24 mouse cellular contexts compared by ENCODE assay signal in the genomic region with DNA sequence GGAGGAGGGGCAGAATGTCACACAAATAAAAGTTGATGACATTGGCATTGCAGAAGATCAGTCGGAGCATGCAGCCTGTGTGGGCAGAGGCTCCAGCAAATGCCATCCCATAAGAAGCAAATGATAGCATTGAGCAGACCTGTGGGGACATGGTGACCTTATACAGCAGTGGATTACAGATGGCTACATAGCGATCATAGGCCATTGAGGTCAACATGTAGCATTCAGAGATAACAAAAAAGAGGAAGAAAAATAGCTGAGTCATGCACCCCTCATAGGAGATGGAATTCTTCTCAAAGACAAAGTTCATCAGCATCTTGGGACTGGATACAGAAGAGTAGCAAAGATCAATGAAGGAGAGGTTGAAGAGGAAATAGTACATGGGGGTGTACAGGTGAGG. TPM values are rescaled to one million over a fixed set of nuclear protein-coding genes. Genes with fewer than 3 reads are reported as not detected.
"Had no signal": no experiment of that assay in that cellular context is flagged by ENCODE, and none has a peak within 500 bp of the region (broad histone marks: within the 10 kb centered on the region; RNA-seq: fewer than 3 reads in every experiment).

No protein-coding gene starts in this region.

- H3K27me3 ChIP-seq: megakaryocyte, embryonic 14.5 days; midbrain, embryonic 13.5 days; midbrain, embryonic 15.5 days; neural tube, embryonic 12.5 days; stomach, embryonic 15.5 days had no signal

- H3K4me1 ChIP-seq: megakaryocyte, embryonic 14.5 days; midbrain, embryonic 13.5 days; midbrain, embryonic 15.5 days; neural tube, embryonic 12.5 days; stomach, embryonic 15.5 days had no signal

- H3K4me2 ChIP-seq: lung, embryonic 14.5 days; midbrain, embryonic 11.5 days; midbrain, embryonic 13.5 days; midbrain, embryonic 15.5 days; neural tube, embryonic 12.5 days; stomach, embryonic 15.5 days had no signal

- H3K9me3 ChIP-seq: megakaryocyte, embryonic 14.5 days; midbrain, embryonic 13.5 days; midbrain, embryonic 15.5 days; neural tube, embryonic 12.5 days; stomach, embryonic 15.5 days had no signal

- H3K27ac ChIP-seq: midbrain, embryonic 13.5 days; midbrain, embryonic 15.5 days; neural tube, embryonic 12.5 days; stomach, embryonic 15.5 days had no signal

- DNase-seq: lung, adult 18-20 months; lung, embryonic 14.5 days; lung, postnatal 10 days; lung, postnatal 4 days; retina, postnatal 1 day; right cerebral cortex, adult 18-20 months; right cerebral cortex, postnatal 25 days; thymus, adult 18-20 months; thymus, postnatal 14 days; thymus, postnatal 36 days had no signal

- H3K36me3 ChIP-seq: midbrain, embryonic 13.5 days; midbrain, embryonic 15.5 days; neural tube, embryonic 12.5 days; stomach, embryonic 15.5 days had no signal

- H3K9ac ChIP-seq: lung, embryonic 14.5 days; midbrain, embryonic 13.5 days; midbrain, embryonic 15.5 days; neural tube, embryonic 12.5 days; stomach, embryonic 15.5 days had no signal

- ATAC-seq: midbrain, embryonic 13.5 days; midbrain, embryonic 15.5 days had no signal

- H3K4me3 ChIP-seq: megakaryocyte, embryonic 14.5 days; midbrain, embryonic 13.5 days; midbrain, embryonic 15.5 days; neural tube, embryonic 12.5 days; stomach, embryonic 15.5 days had no signal

RNA-seq across cellular contexts. Expression of a gene that starts 1.5 kb away (rescaled TPM):
- total RNA-seq: midbrain, postnatal 0 days; monocyte, adult 5-6 weeks; neutrophil, adult 5-6 weeks had no signal
- polyA plus RNA-seq: liver, embryonic 16.5 days; lung, embryonic 14.5 days; lung, embryonic 16.5 days; midbrain, embryonic 11.5 days; midbrain, embryonic 13.5 days; midbrain, embryonic 15.5 days; midbrain, postnatal 0 days; neural tube, embryonic 12.5 days; neural tube, embryonic 14.5 days; spleen, adult 2 months; stomach, embryonic 15.5 days; thymus, postnatal 0 days had no signal

RNA-seq across cellular contexts. Expression of a gene that starts 7.2 kb away (rescaled TPM):
- total RNA-seq: midbrain, postnatal 0 days; monocyte, adult 5-6 weeks; neutrophil, adult 5-6 weeks had no signal
- polyA plus RNA-seq: liver, embryonic 16.5 days; lung, embryonic 14.5 days; lung, embryonic 16.5 days; midbrain, embryonic 11.5 days; midbrain, embryonic 13.5 days; midbrain, embryonic 15.5 days; midbrain, postnatal 0 days; neural tube, embryonic 12.5 days; neural tube, embryonic 14.5 days; spleen, adult 2 months; stomach, embryonic 15.5 days; thymus, postnatal 0 days had no signal

RNA-seq across cellular contexts. Expression of a gene that starts 13.2 kb away (rescaled TPM):
- total RNA-seq: midbrain, postnatal 0 days; monocyte, adult 5-6 weeks; neutrophil, adult 5-6 weeks had no signal
- polyA plus RNA-seq: liver, embryonic 16.5 days; lung, embryonic 14.5 days; lung, embryonic 16.5 days; midbrain, embryonic 11.5 days; midbrain, embryonic 13.5 days; midbrain, embryonic 15.5 days; midbrain, postnatal 0 days; neural tube, embryonic 12.5 days; neural tube, embryonic 14.5 days; spleen, adult 2 months; stomach, embryonic 15.5 days; thymus, postnatal 0 days had no signal

RNA-seq across cellular contexts. Expression of a gene that starts 30.6 kb away (rescaled TPM):
- total RNA-seq: midbrain, postnatal 0 days; monocyte, adult 5-6 weeks; neutrophil, adult 5-6 weeks had no signal
- polyA plus RNA-seq: liver, embryonic 16.5 days; lung, embryonic 14.5 days; lung, embryonic 16.5 days; midbrain, embryonic 11.5 days; midbrain, embryonic 13.5 days; midbrain, embryonic 15.5 days; midbrain, postnatal 0 days; neural tube, embryonic 12.5 days; neural tube, embryonic 14.5 days; spleen, adult 2 months; stomach, embryonic 15.5 days; thymus, postnatal 0 days had no signal
